Mouse (Mus musculus): ENCODE data around the gene Cebpa.

Gene Cebpa

DNA sequence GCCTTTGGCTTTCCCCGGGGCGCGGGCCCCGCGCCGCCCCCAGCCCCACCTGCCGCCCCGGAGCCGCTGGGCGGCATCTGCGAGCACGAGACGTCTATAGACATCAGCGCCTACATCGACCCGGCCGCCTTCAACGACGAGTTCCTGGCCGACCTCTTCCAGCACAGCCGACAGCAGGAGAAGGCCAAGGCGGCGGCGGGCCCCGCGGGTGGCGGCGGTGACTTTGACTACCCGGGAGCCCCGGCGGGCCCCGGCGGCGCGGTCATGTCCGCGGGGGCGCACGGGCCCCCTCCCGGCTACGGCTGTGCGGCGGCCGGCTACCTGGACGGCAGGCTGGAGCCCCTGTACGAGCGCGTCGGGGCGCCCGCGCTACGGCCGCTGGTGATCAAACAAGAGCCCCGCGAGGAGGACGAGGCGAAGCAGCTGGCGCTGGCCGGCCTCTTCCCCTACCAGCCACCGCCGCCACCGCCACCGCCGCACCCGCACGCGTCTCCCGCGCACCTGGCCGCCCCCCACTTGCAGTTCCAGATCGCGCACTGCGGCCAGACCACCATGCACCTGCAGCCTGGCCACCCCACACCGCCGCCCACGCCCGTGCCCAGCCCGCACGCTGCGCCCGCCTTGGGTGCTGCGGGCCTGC lies 533 bp downstream of the Cebpa start:
- in situ Hi-C loops (cut with MboI, MseI), result loop anchor here in 1 of 2 experiments (5.0 kb wide), 1 partner anchor 53 kb away; no protein-coding TSS in a partner anchor

DNA sequence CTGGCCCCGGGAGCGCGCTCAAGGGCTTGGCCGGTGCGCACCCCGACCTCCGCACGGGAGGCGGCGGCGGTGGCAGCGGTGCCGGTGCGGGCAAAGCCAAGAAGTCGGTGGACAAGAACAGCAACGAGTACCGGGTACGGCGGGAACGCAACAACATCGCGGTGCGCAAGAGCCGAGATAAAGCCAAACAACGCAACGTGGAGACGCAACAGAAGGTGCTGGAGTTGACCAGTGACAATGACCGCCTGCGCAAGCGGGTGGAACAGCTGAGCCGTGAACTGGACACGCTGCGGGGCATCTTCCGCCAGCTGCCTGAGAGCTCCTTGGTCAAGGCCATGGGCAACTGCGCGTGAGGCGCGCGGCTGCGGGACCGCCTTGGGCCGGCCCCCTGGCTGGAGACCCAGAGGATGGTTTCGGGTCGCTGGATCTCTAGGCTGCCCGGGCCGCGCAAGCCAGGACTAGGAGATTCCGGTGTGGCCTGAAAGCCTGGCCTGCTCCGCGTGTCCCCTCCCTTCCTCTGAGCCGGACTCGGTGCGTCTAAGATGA lies 1.1 kb downstream of the Cebpa start:
- in situ Hi-C loops (cut with MboI, MseI), result no loop called here

DNA sequence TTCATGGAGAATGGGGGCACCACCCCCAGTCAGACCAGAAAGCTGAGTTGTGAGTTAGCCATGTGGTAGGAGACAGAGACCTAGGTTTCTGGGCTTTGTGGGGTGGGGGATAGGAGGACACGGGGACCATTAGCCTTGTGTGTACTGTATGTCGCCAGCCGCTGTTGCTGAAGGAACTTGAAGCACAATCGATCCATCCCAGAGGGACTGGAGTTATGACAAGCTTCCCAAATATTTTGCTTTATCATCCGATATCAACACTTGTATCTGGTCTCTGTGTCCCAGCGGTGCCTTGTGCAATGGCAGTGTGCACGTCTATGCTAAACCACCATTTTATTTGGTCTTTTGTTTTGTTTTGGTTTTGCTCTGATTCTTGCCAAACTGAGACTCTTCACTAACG lies 2.1 kb downstream of the Cebpa start:
- in situ Hi-C loops (cut with MboI, MseI), result no loop called here

DNA sequence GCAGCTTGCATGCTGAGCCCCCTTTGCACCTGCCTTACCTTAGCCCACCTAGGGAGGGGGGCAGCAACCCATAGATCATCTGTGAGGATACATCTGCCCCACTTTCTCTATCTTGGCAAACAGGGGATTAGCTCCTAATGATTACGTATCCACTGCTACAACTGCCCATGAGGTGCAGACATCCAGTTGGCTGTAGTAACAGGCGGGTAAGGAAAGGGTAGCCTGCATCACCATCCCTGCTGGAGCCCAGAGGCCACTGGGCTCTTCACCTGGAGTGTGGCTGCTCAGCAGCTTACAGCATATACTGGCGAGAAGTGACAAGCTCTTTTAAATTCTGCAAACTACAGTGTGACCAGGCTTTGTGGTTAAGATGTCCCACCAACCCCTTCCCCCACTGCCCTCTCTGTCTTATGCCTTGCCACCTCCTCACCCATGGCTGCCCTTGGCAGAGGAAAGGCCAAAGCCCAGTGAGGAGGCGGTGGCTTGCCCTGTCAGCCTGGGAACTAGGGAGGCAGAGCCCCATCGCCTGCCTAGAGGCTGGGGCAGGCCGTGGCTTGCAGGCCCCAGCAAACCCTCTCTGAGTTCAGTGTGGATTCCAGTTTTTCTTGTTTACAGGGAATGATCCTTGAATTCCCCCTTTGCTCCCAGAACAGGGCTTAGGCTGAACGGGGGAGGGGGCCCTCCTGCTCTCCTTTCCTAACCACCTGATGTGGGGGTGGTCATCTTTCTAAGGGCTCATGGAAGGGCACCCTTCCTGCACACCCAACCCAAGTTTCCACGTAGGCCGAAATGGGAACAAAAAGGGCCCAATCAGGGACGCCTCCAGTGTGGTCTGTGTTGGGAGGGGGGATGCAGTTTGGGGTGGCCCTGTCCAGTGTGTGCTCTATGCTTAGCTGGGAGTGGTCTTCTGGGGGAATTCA lies 3.6 kb downstream of the Cebpa start:
- in situ Hi-C loops (cut with MboI, MseI), result no loop called here

DNA sequence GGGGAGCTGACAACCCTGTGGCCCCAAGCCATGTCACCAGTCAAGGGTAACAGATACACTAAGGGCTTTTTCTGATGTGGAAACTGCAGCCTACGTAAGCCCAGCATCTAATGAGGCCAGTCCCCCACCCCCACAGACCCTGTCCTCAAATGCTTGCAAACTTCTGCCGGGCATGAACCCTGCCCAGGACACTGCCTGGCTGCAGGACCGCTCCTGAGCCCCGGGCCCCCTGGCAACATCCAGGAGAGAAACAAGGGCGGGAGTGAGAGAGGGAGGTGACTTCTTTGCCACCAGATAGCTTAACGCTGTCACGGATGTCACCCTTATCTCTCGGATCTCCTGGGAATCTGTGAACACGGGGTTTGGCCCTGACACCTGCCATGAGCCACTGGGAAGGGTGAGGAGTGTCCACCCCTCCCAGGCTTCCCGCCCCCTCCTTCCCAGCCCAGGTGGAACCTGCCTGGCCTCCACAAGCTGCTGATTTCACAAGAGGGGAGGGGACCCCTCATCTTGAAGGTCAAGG lies 4.4 kb downstream of the Cebpa start:
- in situ Hi-C loops (cut with MboI, MseI), result no loop called here

DNA sequence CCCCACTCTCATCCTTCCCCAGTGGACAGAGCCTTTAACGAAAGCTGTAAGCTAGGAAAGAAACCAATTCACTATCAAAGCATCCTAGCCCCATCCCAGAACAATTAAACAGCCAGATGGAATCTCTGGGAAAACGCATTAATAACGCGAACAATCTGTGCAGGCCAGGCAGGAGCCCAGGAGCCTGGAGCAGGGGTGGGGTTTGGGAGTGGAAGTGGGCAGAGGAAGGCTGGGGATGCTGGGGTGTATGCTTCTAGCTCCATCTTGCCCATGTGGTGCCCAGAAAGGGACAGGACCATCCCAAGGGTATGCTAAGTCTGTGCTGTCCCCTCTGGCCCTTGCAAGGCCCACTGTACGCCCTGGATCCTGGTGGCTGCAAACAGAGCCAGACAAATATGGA lies 5.1 kb downstream of the Cebpa start:
- in situ Hi-C loops (cut with MboI, MseI), result no loop called here

DNA sequence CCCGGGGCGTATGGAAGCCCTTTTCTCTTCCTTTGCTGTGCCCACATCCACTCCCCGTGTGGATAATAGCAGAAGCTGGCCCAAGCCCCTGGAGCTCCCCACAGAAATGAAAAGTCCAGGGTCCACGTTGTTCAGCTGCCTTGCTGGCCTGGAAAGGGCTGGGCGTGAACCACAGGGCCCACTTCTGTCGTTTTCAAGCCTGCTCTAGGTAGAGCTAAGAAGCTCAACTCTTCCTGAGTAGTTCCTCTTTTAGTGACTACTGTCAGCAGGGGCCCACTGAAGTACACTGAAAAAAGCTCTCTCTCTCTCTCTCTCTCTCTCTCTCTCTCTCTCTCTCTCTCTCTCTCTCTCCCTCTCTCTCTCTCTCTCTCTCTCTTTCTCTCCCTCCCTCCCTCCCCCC lies 5.7 kb downstream of the Cebpa start:
- in situ Hi-C loops (cut with MboI, MseI), result no loop called here

DNA sequence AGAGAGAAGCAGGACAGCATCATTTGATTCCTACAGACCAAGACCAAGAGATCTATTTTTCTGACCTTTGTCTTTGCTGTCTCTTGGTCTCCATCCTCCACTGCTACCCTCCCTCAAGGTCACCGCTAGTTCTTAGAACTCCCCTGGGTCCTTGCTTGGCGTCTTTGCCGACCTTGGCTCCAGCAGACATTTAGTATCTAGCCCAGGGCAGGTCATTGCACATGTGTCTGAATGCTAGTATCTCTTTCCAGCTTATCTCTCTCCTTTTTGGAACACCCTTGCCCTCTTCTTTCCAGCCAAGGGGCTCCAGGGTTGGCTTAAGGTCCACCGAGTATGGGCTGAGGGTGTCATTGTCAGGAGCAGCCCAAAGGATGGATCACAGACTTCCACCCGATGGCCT lies 6.9 kb downstream of the Cebpa start:
- in situ Hi-C loops (cut with MboI, MseI), result no loop called here

DNA sequence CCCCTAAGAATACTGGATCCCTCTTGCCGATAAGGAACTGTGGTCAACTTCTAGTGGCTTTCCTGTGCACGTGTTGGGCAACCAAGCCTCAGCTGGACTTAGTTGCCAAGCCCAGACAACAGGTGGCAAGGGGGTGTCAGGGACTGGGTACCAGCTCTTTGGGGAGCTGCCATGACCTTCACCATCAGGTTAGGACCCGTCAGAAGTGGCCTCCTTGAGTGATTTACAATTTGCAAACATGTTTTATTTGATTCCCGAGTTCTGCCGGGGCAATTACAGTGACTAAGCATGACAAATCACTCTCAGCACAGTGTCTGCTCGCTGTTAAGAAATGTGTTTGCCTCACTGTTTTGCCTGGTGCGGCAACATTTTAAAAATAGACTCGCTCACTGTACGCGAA lies 7.9 kb downstream of the Cebpa start:
- in situ Hi-C loops (cut with MboI, MseI), result no loop called here

DNA sequence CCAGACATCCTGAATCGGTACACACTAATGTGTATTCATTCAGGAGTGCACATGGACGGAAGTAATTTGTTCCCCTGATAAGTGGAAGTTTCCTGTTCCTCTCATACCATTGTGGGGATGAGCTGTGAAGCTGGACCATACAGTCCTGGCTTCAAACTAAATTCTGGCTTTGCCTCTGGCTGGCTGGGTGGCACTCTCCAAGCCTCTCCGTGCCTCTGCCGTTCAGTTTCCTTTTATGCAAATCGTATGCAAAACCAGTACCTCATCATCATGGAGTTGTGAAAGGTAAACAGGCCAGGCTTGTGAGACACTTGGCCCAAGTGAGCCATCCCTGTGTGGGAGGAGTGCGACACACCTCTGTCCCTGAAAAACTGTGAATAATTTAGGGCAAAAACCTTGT lies 8.6 kb downstream of the Cebpa start:
- in situ Hi-C loops (cut with MboI, MseI), result no loop called here

DNA sequence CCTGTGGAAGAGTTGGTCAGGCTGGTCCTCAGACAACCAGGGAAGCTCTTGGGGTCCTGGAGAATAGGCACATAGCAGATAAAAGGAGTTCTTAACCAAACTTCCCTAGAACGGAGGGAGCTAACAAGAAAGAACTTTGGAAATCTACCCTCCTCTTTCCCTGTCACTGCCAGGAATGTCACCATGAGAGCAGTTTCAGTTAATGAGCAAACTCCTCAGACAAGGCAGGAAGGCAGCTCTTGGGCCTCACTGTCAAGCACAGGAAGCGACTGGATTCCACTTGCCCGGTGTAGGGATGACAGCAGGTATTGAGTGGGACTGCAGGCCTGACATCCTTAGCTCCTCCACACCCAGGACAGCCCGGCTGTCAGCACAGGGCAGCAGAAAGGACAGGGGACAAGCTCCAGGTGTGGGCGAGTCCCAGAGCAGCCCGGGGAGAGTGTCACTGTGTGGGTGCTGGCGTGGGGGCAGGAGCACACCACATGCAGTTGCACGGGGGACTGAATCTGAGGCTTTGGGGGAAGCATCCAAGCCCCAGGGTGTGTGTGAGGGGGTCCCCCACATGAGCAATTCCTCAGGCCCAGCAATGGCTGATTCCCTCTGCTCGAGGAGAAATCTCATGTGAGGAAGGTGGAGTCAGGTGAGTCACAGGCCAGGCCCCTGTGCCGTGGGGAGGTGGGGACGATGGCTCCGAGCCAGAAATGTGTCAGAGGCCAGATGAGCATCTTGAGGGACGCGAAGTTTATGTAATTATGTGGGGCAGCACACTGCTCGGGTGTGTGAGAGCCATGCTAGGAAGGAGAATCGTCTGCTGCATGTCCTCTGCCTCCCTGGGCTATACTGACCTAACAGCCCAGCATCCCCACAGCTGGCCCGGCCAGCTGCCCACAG lies 9.8 kb downstream of the Cebpa start:
- in situ Hi-C loops (cut with MboI, MseI), result no loop called here

DNA sequence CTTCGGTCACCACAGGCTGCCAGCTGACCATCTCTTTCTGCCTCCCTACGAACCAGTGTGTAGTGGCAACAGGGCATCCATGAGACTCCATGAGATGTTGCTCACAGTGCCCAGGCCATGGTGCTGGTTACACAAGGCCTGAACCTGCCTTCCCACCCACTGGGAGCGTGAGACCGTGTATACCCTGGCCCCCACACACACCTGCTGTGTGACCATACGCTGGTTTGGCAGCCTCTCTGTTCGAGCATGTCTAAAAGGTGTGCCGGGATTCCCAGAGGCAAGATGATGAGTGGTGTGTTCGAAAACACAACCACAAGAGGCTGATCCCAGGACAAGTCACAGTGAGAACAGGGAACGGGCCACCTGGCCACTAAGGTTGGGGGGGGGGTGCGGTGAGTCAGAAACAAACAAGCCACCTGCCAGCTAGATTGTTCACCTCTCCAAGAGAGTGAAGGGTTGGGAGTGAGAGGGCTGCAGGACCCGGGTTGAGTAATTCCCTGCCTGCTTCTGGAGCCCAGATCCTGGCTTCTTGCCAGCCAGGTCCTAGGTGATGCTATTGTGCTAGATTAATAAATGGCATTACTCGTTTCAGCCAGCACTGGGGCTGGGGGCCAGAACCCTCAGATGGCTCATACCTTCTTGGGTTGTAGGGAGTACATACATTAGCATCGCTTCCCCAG lies 11.1 kb downstream of the Cebpa start:
- in situ Hi-C loops (cut with MboI, MseI), result no loop called here

DNA sequence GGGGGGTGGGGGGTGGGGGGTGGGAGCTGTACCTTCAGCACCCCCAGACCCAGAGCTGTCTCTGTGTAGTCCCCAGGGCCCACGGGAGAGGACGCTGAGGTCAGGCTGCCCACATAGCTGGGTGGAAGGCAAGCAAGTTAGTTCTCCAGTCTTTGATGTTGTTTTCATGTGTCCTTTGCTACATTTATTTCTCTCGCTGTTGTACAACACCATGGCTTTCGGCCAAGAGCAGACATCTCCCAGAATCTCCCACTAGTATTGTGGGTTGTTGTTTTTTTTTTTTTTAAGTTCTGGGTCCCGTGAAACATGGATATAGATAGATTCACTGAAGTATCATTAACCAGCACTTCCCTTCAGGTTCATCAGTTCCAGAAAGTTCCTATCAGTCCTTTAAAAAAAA lies 11.8 kb downstream of the Cebpa start:
- in situ Hi-C loops (cut with MboI, MseI), result no loop called here

DNA sequence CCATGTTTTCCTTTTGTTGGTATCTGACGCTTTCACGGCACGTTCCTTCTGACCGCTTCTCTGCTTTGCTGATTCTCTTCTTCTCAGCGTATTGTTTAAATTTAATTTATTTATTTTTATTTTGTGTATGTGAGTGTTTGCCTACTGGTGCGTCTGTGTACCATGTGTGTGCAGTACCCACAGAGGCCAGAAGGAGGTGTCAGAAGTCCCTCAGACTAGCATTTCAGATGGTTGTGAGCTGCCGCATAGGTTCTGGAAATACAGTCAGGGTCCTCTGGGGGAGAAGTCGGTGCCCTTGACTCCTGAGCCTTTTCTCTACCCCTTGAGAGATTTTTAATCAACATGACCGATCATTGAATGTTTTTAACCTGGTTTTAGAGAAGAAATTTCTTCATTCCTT lies 12.5 kb downstream of the Cebpa start:
- in situ Hi-C loops (cut with MboI, MseI), result no loop called here

DNA sequence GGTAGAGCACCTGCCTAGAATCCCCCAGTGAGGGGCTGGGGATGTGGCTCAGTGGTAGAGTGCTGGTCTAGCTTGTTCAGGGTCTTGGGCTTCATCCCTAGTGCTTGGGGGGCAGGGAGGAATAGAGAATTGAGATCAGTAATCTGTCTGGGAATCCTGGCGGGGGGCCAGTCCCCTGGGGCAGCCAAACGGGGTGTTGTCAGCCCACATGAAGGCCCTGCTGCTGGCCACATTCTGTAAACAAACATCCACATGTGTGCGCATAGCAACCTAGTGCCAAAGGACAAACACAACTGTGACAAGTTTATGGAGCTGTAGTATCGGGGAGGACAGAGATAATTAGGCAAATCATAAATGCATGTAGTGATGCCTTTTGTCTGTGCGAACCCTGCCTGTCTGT lies 15.5 kb downstream of the Cebpa start:
- in situ Hi-C loops (cut with MboI, MseI), result no loop called here

DNA sequence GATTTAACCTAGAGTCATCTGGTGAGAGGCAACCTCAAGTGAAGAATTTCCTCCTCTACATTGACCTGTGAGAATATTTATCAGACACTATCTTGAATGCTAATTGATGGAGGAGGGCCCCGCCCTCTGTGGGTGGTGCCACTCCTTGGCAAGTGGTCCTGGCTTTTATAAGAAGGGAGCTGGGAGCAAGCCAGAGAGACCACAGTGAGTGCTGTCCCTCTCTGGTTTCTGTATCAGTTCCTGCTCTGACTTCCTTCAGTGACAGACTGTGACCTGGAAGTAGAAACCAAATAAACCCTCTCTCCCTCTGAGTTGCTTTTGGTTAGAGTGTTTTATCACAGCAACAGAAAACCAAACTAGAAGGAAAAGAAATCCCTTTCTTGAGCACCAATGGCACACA lies 18.4 kb downstream of the Cebpa start:
- in situ Hi-C loops (cut with MboI, MseI), result no loop called here

DNA sequence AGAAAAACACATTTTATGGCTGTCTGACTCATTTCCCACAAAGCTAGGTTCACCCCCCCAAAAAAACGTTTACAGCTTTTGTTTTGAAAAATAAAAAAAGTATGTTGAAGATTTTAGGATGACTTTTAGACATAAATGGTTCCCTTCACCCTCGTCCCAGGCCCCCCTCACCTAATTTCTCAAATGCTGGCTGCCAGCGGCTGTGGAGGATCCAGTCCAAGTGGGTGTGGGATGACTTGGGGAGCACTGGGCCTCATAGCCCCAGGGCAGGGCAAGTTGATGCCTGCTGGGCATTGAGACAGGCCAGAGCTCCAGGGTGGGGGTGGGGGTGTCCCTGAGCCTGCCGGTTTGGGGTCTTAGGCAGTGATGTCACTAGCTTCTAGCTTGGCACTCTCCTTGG lies 19.4 kb downstream of the Cebpa start:
- in situ Hi-C loops (cut with MboI, MseI), result no loop called here

DNA sequence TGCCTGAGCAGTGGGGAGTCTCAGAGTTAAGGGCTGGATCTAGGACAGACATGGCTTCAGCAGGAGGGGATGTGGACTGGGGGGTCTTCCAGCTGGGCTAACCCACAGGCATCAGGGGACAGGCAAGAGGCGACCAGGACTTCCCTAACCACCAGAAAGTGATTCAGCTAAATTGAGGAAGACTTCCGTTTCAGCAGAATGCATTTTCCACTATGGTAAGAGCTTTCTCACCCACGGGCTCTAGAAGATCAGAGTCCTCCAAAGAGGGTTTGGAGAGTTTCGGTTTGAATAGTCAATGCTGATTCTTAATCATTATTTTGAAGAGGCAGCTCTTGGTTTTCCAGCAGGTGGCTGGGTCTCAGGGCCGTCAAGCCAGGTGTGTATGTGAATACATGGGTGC lies 20.8 kb downstream of the Cebpa start:
- in situ Hi-C loops (cut with MboI, MseI), result no loop called here

DNA sequence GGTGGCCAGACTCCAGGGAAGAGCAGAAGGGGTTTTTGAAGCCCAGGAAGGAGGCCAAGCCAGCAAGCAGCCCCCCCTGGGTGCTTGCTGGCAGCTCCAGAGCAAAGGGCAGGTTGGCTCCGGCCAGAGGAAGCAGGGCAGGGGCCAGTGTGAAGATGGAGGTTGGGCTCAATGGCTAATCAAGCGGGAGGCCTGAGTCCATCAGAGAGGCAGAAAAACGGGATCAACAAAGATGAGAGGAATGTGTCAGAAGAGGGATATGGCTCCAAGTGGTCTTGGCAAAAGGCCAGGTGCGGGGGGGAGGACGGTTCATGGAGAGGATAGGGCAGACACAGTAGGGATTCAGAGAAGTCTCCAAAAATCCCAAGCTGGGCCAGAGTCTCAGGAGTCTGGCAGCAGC lies 22.4 kb downstream of the Cebpa start:
- in situ Hi-C loops (cut with MboI, MseI), result no loop called here

DNA sequence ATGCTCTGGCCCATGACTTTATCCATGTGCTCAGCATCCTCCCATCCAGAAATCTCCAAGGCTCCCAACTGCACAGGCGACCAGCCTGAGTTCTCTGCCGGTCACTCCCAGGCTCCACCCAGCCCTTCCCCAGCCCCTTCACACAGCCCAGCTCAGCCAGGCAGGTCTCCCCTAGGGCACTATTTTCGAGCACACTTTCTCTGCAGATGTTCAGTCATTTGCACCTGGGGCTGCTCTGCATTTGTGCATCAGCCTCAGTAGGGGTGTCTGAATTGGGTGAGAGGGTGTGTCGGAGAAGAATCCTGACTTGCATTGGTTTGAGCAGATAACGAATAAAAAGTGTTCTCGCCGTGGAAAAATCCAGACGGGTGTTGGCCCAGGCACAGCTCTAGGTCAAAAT lies 23.4 kb downstream of the Cebpa start:
- in situ Hi-C loops (cut with MboI, MseI), result no loop called here

All from T-helper 17 cell (primary cell).